ENCODE assay signal across 12 mouse cellular contexts in genomic region chr17:34881683-34882310, GRCm38 (mm10). TPM values are rescaled to one million over a fixed set of nuclear protein-coding genes. Genes with fewer than 3 reads are reported as not detected.
DNase-seq lines count a peak whose midpoint lies in the region; ATAC-seq lines count a peak whose summit lies in the region.
"Had no signal": no experiment of that assay in that cellular context is flagged by ENCODE, and none has a peak within 500 bp of the region (broad histone marks: within the 10 kb centered on the region; RNA-seq: fewer than 3 reads in every experiment).

Gm20547 (minus strand) TSS chr17:34882042.

- no peaks in the 10 kb centered on the region for H3K9me3 ChIP-seq in heart, embryonic 14.5 days (ENCODE audit: control insufficient read depth, low read length)
- H3K9me3 ChIP-seq in liver, embryonic 13.5 days (replicated peaks) = no peaks in the 10 kb centered on the region
- H3K9me3 ChIP-seq: G1E had no signal

- DNase-seq in heart, postnatal 25 days (ENCODE audit: low spot score) = no peak
- DNase-seq in ZHBTc4 (ENCODE audit: low read depth, low spot score) = peak; percentile 35
- DNase-seq in kidney, adult 18-20 months = peak; percentile 32
- DNase-seq in liver, embryonic 13.5 days = no peak
- DNase-seq in layer of hippocampus, adult 18-20 months (ENCODE audit: low spot score in 2 of 2) = no peak
- no peak for DNase-seq in right cerebral cortex, adult 18-20 months
- DNase-seq: cerebellum, postnatal 14 days; gastrocnemius, postnatal 14 days; lung, postnatal 14 days had no signal

- peak within 1 kb of the TSS; percentile 40 for H3K4me2 ChIP-seq in heart, embryonic 14.5 days (ENCODE audit: low read length)
- H3K4me2 ChIP-seq in liver, embryonic 13.5 days = peak within 1 kb of the TSS; percentile 59

- WGBS in heart, embryonic 14.5 days = 8% methylated on average over 15 of the region's 15 CpGs
- WGBS in liver, embryonic 13.5 days (ENCODE audit: insufficient replicate concordance) = 24% methylated on average over 15 of the region's 15 CpGs

- ATAC-seq in heart, embryonic 14.5 days (ENCODE audit: insufficient number of reproducible peaks, insufficient read depth, low FRiP score, low read depth) = no peak
- ATAC-seq in liver, embryonic 13.5 days (ENCODE audit: low read depth) = peak; percentile 55; the same call in 1 of the 2 replicates
- no peak for ATAC-seq in erythroid progenitor cell, adult 5-6 weeks (replicated peaks; ENCODE audit: low FRiP score, poor library complexity, severe bottlenecking)

- H3K9ac ChIP-seq in heart, embryonic 14.5 days (ENCODE audit: low read length) = no peak within 1 kb of the TSS
- H3K9ac ChIP-seq in liver, embryonic 13.5 days = peak within 1 kb of the TSS; percentile 36

- H3K36me3 ChIP-seq in heart, embryonic 14.5 days (ENCODE audit: control insufficient read depth, insufficient read depth, low read length) = no peaks in the 10 kb centered on the region
- no peaks in the 10 kb centered on the region for H3K36me3 ChIP-seq in liver, embryonic 13.5 days
- H3K36me3 ChIP-seq: G1E had no signal

- H3K4me3 ChIP-seq in heart, embryonic 14.5 days (ENCODE audit: control insufficient read depth in 1 of 2, insufficient read depth in 1 of 2, low read depth in 1 of 2, low read length in 2 of 2) = no peak within 1 kb of the TSS
- peak within 1 kb of the TSS; percentile 44 for H3K4me3 ChIP-seq in liver, embryonic 13.5 days (replicated peaks)

- intact Hi-C loops in heart, postnatal 25 days (cut with DNase I) = no loop called here

- peaks cover 3 to 5% of the 10 kb centered on the region in 2 experiments; a peak in 2 of 4 replicates for H3K4me1 ChIP-seq in heart, embryonic 14.5 days (ENCODE audit: control insufficient read depth in 2 of 2, insufficient read depth in 2 of 2, low read length in 2 of 2)
- H3K4me1 ChIP-seq in liver, embryonic 13.5 days (replicated peaks) = peaks cover 37% of the 10 kb centered on the region

- H3K27me3 ChIP-seq in heart, embryonic 14.5 days (ENCODE audit: control insufficient read depth, insufficient read depth, low read length) = no peaks in the 10 kb centered on the region
- no peaks in the 10 kb centered on the region for H3K27me3 ChIP-seq in liver, embryonic 13.5 days

- no peak within 1 kb of the TSS for H3K27ac ChIP-seq in heart, embryonic 14.5 days (replicated peaks in 1 of 2; ENCODE audit: control insufficient read depth in 1 of 2, insufficient read depth in 1 of 2, low read depth in 2 of 2, low read length in 2 of 2)
- peak within 1 kb of the TSS; percentile 29; the same call in 1 of the 2 replicates for H3K27ac ChIP-seq in liver, embryonic 13.5 days

RNA-seq across cellular contexts. Expression of gene Gm20547, which starts in this region (rescaled TPM):
- polyA plus RNA-seq in heart, embryonic 14.5 days (2014; fragmentation: Nextera tagmentation; extraction: Ambion mirVana) = not detected in 2 replicates
- total RNA-seq in heart, postnatal 25 days (2021) = under 1 TPM in 1 of 2 experiments, not detected in 1; 0.08 TPM
- 0.17 TPM in 1 of 2 replicates, not detected in the other for polyA plus RNA-seq in liver, embryonic 13.5 days (2015; fragmentation: Nextera tagmentation; extraction: Ambion mirVana)
- total RNA-seq in layer of hippocampus, adult 18-20 months (2021) = under 1 TPM in 1 of 2 experiments, not detected in 1; 0.10 TPM
- not detected in 2 replicates for total RNA-seq in erythroid progenitor cell, adult 5-6 weeks (2015; ENCODE audit: low replicate concordance)
- total RNA-seq in erythroid progenitor cell, adult 5-6 weeks (2017; ENCODE audit: low replicate concordance) = not detected in 2 replicates
- total RNA-seq: G1E; gastrocnemius, postnatal 14 days had no signal
- polyA plus RNA-seq: G1E had no signal

Comparison
In these comparisons a context has a peak if more than half of its experiments do, and no peak if none do; other contexts are left out.
1. Peak in ATAC-seq, H3K4me3 ChIP-seq, H3K27ac ChIP-seq, H3K9ac ChIP-seq and H3K4me2 ChIP-seq in liver, embryonic 13.5 days; RNA of the gene not detected or under 1 TPM.
2. DNase-seq: peak in ZHBTc4 (single experiment) and kidney, adult 18-20 months (single experiment); none in heart, postnatal 25 days (single experiment), liver, embryonic 13.5 days (single experiment), layer of hippocampus, adult 18-20 months (0 of 2) and right cerebral cortex, adult 18-20 months (single experiment).